Mouse (Mus musculus): Measurements from ENCODE around the gene Gkap1. TPM values are rescaled to one million over a fixed set of nuclear protein-coding genes. Genes with fewer than 3 reads are reported as not detected.

Gkap1 gene
- polyA plus RNA-seq, 1 experiment from 2014 or later: 36.5 TPM

DNA sequence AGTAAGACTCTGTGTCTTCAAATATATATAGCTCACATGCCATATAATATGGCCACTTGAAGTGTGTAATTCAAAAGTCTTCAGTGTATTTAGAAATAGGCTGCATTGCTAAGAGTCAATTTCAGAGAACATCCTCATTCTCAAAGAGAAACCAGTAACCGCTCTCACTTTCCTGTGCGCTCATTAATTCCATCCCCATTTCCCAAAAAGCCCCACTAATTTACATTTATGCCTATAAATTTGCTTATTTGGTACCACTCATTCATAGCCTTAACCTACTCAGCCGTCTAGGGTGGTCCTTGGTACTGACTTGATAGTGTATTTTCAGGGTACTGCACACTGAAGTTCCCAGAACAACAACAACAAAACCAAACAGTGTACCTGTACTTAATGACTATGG, 73.6 kb downstream of the Gkap1 start:
- Histone ChIP-seq H3K36me3 (ENCODE audit: inconsistent target) (0 out of 2 replicates have a peak, but pooled peaks cover 9% of the 10 kb centered on the region), H3K27ac (no peak overlapping the region), H3K4me3 (ENCODE audit: inconsistent target) (no peak overlapping the region), H3K79me2 (ENCODE audit: inconsistent target) (peaks cover 100% of the 10 kb centered on the region)
- WGBS (ENCODE audit: missing documents): 94% methylated on average over 3 of the region's 3 CpGs

DNA sequence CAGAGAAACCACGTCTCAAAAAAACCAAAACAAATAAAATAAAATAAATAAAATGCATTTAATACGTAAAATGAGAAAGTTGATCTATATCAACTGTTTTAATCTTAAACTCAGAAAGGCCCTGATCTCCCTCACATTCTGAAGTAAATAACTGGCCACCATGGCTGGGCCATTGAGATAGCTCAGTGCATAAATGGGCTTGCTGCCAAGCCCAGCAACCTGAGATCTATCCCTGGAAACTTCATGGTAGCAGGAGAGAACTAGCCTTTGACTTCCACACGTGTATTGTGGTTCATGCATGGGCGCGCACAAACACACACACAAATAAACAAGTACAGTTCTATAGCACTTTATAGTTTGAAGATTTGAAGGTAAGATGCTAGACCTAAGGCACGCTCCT, 74.2 kb downstream of the Gkap1 start:
- H3K27ac ChIP-seq: no peak overlapping the region

DNA sequence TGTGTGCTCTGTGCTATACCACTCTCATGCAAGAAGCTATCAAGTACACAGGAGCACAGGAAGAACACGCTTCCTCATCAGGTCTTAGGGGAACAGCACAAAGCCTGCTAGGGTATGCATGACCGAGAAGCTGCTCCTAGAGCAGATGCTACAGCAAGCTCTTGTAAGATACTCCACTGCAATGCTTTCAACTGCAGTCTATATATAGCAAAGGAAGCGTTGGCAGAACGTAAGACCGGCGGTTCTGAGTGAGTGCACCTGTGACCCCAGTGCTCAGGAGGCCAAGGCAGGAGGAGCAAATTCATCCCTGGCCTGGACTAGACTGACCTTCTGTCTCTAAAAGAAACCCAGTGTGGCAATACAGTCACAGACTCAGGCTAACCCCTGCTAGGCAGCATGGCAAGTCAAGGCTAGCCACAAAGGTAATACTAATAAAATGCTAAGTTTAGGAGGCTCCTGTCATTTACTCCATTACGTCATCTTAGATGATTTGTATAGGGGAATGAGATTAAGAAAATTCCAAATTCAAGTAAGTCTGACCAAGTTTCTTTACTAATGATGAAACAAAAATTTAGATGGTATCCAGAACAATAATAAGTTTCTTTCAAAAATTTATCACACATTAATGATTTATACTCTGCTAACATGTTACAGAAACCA, 77.4 kb downstream of the Gkap1 start:
- H3K4me3 ChIP-seq (ENCODE audit: inconsistent target): no peak overlapping the region
- no peak overlapping the region for H3K27ac ChIP-seq
- H3K79me2 ChIP-seq (ENCODE audit: inconsistent target): peaks cover 74% of the 10 kb centered on the region
- peaks cover 24% of the 10 kb centered on the region; the same call in 1 of the 2 replicates for H3K36me3 ChIP-seq (ENCODE audit: inconsistent target)
- WGBS (ENCODE audit: missing documents): 97% methylated on average over 7 of the region's 7 CpGs

More for the DNA sequence above, 74.2 kb downstream of the Gkap1 start:
- no peak overlapping the region for H3K4me3 ChIP-seq (ENCODE audit: inconsistent target)
- 0 out of 2 replicates have a peak, but pooled peaks cover 15% of the 10 kb centered on the region for H3K36me3 ChIP-seq (ENCODE audit: inconsistent target)
- WGBS (ENCODE audit: missing documents): 96% methylated on average over 6 of the region's 6 CpGs
- H3K79me2 ChIP-seq (ENCODE audit: inconsistent target): peaks cover 100% of the 10 kb centered on the region

DNA sequence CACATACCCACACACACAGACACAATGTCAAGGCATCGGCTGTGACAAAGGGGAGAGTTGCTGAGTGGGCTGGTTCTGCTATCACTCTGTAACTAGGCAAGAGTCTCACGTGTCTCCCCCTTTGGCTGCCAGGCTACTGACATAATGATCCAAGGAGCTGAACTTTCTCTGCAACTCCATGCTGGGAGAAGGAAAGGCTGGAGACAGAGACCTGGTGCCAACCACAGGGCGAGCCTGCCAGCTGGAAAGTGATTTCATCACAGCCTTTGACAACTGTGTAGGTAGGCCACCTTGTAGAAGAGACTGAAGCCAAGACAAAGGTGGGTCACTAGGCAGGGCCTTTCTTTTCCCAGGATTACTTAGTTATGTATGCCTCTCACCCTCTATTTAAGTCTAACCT, 78.3 kb downstream of the Gkap1 start:
- H3K36me3 ChIP-seq (ENCODE audit: inconsistent target): peaks cover 33% of the 10 kb centered on the region
- no peak overlapping the region for H3K27ac ChIP-seq
- peaks cover 65% of the 10 kb centered on the region for H3K79me2 ChIP-seq (ENCODE audit: inconsistent target)
- H3K4me3 ChIP-seq (ENCODE audit: inconsistent target): no peak overlapping the region
- WGBS (ENCODE audit: missing documents): 91% methylated on average over 3 of the region's 3 CpGs

DNA sequence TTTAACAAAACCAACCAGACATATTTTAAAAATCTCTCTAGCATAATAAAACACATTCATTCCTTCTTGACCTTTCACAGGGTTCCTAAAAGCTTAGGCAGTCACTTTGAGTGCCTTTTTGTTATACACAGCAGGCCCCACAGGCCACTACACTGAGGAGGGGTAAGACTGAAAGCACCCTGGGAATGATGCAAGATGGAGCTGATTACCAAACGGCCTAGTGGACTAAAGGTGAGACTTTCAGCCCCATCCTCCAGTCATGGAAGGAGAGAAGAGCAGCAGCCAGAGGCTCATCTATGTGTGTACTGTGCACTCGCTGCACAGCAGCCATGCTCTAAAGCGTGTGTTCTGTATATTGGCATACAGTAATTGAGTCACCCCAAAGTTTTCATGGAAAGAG, 80.6 kb downstream of the Gkap1 start:
- 100% methylated on average over 3 of the region's 3 CpGs for WGBS (ENCODE audit: missing documents)
- Histone ChIP-seq H3K27ac (no peak overlapping the region), H3K4me3 (ENCODE audit: inconsistent target) (no peak overlapping the region), H3K36me3 (ENCODE audit: inconsistent target) (peaks cover 53% of the 10 kb centered on the region), H3K79me2 (ENCODE audit: inconsistent target) (peaks cover 42% of the 10 kb centered on the region)

DNA sequence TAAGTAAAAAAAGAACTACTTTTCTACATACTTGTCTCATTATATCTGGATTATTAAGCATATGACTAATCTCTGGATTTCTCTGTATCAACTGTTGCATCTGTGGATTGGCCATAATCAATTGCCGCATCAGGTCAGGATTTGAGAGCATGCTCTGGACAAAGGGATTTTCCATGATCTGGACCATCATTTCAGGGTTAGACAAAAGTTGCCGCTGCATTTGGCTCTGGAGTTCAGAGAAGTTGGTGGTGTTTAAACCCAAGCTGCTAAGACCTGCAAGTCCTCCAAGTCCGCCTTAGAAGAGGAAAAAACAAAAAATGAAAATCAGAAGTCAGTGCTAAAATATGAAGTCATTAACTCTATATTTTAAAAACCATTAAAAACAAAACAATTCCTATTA, 82.3 kb downstream of the Gkap1 start:
- H3K27ac ChIP-seq: no peak overlapping the region
- peaks cover 26% of the 10 kb centered on the region for H3K79me2 ChIP-seq (ENCODE audit: inconsistent target)
- WGBS (ENCODE audit: missing documents): 94% methylated on average over 3 of the region's 3 CpGs
- peaks cover 59% of the 10 kb centered on the region for H3K36me3 ChIP-seq (ENCODE audit: inconsistent target)
- H3K4me3 ChIP-seq (ENCODE audit: inconsistent target): no peak overlapping the region

DNA sequence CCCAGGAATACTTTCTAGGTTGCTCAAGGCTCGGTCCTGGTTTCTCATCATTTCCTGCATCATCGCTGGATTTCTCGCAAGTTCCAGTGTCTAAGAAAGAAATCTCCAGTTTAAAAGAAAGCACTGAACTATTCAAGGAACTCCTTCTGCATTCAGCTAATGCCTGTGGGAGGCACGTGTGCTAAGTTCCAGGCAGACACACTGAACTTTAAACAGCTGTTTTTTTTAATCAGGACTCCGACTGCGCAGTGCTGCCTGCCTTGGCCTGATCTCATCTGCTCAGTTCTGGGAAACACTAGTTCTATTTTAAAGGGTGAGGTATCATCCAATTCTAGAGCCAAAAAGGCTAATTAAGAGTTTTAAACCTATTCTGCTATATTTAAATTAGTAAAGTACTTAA, 83.4 kb downstream of the Gkap1 start:
- Histone ChIP-seq H3K4me3 (ENCODE audit: inconsistent target) (no peak overlapping the region), H3K27ac (no peak overlapping the region), H3K79me2 (ENCODE audit: inconsistent target) (peaks cover 26% of the 10 kb centered on the region; the same call in 1 of the 2 replicates), H3K36me3 (ENCODE audit: inconsistent target) (peaks cover 56% of the 10 kb centered on the region)
- 94% methylated on average over 6 of the region's 6 CpGs for WGBS (ENCODE audit: missing documents)

DNA sequence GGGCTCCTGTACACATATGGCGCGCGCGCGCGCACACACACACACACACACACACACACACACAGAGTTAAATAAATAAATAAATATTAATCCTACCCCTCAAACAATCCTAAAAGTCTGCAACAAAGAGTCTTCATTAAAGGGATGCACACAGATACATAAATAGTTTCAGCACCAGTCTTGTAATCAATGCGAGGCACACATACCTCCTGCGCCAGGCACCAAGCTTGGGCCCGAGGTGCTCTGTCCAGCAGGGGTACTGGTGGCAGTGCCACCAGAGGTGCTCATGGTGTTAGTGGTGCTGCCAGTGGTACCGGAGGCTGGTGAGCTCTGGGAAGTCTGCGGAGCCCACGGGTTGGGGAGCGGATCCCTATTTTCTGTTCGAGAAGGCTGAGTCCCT, 84.0 kb downstream of the Gkap1 start:
- H3K79me2 ChIP-seq (ENCODE audit: inconsistent target): peaks cover 22% of the 10 kb centered on the region; the same call in 1 of the 2 replicates
- WGBS (ENCODE audit: missing documents): 98% methylated on average over 14 of the region's 14 CpGs
- no peak overlapping the region for H3K4me3 ChIP-seq (ENCODE audit: inconsistent target)
- H3K27ac ChIP-seq: no peak overlapping the region
- peaks cover 52% of the 10 kb centered on the region for H3K36me3 ChIP-seq (ENCODE audit: inconsistent target)

DNA sequence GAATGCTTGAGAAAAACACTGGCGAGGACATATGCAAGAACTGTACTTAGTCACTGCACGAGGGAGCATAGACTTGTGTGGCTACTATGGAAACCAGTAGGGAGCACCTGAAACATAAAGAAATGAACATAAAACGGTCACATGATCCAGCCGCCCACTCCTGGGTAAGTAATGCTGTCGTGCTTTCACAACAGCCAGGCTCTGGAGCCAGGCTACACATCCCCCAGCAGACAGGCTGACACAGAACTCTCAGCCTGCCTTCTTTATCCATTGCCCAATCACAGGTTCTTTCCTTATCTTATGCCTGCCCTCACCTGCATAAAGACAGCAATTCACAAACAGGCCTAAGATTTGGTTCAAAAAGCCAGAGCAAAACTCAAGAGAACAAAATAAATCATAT, 86.0 kb downstream of the Gkap1 start:
- WGBS (ENCODE audit: missing documents): 90% methylated on average over 5 of the region's 5 CpGs
- H3K4me3 ChIP-seq (ENCODE audit: inconsistent target): no peak overlapping the region
- no peak overlapping the region for H3K27ac ChIP-seq
- peaks cover 18% of the 10 kb centered on the region; the same call in 1 of the 2 replicates for H3K79me2 ChIP-seq (ENCODE audit: inconsistent target)
- H3K36me3 ChIP-seq (ENCODE audit: inconsistent target): peaks cover 51% of the 10 kb centered on the region

DNA sequence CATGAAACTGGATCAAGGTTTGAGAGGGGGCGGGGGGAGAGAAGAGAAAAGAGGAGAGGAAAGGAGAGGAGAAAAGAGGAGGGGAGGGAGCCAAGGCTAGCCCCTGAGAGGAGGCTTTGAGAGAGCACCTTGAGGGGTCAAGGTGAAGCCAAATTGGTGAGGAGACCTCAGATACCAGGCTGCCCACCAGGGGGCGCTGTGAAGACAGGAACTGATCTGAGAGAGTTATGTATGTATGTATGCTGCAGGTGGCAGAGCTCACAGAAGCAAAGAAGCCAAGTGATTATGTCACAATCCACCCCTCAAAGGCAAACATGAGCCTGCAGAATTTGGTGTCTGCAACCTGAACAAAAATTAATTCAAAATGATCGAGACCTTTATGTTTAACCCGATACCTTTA, 87.1 kb downstream of the Gkap1 start:
- H3K4me3 ChIP-seq (ENCODE audit: inconsistent target): no peak overlapping the region
- H3K27ac ChIP-seq: no peak overlapping the region
- H3K79me2 ChIP-seq (ENCODE audit: inconsistent target): peaks cover 18% of the 10 kb centered on the region; the same call in 1 of the 2 replicates
- peaks cover 51% of the 10 kb centered on the region for H3K36me3 ChIP-seq (ENCODE audit: inconsistent target)
- 58% methylated on average over 4 of the region's 4 CpGs for WGBS (ENCODE audit: missing documents)

DNA sequence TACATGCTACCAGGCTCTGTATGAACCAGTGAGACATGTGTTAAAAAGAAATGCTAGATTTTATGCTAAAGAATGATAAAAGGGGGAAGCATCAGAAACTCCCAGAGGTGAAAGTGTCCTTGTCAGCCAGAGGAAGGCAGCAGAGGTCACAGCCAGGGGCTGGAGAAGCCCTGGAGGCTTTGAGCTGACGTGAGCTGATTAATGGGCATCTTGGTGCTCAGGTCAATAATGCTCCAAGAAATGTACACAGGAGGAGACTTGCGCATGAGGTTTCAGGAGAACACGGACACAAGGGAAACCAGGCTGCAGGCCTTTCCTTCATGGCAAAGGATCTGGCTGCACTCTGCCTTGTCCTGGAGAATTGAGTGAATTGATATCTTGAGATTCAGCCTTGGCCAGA, 87.7 kb downstream of the Gkap1 start:
- peaks cover 18% of the 10 kb centered on the region; the same call in 1 of the 2 replicates for H3K79me2 ChIP-seq (ENCODE audit: inconsistent target)
- peaks cover 52% of the 10 kb centered on the region for H3K36me3 ChIP-seq (ENCODE audit: inconsistent target)
- WGBS (ENCODE audit: missing documents): 94% methylated on average over 3 of the region's 3 CpGs
- no peak overlapping the region for H3K27ac ChIP-seq
- no peak overlapping the region for H3K4me3 ChIP-seq (ENCODE audit: inconsistent target)

DNA sequence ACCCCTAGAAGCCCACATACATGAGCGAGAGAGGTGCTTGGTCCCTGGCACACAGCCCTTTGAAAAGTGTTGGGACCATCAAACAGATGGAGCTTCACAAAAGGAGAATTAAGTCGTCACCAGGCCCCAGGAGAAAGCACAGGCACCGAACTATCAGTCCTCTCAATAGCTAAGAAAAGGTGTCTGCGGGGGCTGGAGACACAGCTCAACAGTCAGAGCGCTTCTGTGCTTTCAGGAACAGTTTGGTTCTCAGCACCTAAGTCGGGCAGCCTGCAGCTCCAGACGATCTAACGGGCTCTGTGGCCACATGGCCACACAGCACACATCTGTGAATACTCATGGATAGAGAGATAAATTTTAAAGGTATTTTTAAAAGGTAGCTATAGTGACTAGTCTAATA, 89.2 kb downstream of the Gkap1 start:
- H3K4me3 ChIP-seq (ENCODE audit: inconsistent target): no peak overlapping the region
- H3K36me3 ChIP-seq (ENCODE audit: inconsistent target): peaks cover 43% of the 10 kb centered on the region
- no peak overlapping the region for H3K27ac ChIP-seq
- 98% methylated on average over 8 of the region's 8 CpGs for WGBS (ENCODE audit: missing documents)
- peaks cover 18% of the 10 kb centered on the region; the same call in 1 of the 2 replicates for H3K79me2 ChIP-seq (ENCODE audit: inconsistent target)

DNA sequence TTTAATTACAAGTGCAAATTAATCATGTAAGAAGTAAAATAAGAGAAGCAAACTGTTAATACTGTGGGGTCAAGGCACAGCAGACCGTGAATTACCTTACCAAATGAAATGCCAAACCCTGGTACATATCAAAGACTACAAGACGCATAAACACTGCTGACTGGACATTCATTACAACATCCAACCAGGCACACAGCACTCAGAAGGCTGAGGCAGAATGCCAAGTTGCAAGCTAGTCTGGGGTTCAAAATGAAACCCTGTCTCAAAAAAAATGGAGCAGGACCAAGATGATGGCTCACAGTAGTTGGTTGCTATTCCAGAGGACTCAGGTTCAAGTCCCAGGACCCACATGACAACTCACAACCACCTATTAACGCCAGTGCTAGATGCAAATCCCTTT, 91.4 kb downstream of the Gkap1 start:
- H3K36me3 ChIP-seq (ENCODE audit: inconsistent target): peaks cover 41% of the 10 kb centered on the region
- peaks cover 18% of the 10 kb centered on the region; the same call in 1 of the 2 replicates for H3K79me2 ChIP-seq (ENCODE audit: inconsistent target)
- 92% methylated on average over 3 of the region's 3 CpGs for WGBS (ENCODE audit: missing documents)

More for the DNA sequence above, 91.4 kb downstream of the Gkap1 start:
- Histone ChIP-seq H3K4me3 (ENCODE audit: inconsistent target) (no peak overlapping the region), H3K27ac (no peak overlapping the region)

Data from macrophage (primary cell).